Mouse (Mus musculus): ENCODE results near the gene Emp2. TPM values are rescaled to one million over a fixed set of nuclear protein-coding genes. Genes with fewer than 3 reads are reported as not detected.

Gene Emp2
- total and polyA plus RNA-seq, 3 experiments: 0.09 TPM; not detected in 2

DNA sequence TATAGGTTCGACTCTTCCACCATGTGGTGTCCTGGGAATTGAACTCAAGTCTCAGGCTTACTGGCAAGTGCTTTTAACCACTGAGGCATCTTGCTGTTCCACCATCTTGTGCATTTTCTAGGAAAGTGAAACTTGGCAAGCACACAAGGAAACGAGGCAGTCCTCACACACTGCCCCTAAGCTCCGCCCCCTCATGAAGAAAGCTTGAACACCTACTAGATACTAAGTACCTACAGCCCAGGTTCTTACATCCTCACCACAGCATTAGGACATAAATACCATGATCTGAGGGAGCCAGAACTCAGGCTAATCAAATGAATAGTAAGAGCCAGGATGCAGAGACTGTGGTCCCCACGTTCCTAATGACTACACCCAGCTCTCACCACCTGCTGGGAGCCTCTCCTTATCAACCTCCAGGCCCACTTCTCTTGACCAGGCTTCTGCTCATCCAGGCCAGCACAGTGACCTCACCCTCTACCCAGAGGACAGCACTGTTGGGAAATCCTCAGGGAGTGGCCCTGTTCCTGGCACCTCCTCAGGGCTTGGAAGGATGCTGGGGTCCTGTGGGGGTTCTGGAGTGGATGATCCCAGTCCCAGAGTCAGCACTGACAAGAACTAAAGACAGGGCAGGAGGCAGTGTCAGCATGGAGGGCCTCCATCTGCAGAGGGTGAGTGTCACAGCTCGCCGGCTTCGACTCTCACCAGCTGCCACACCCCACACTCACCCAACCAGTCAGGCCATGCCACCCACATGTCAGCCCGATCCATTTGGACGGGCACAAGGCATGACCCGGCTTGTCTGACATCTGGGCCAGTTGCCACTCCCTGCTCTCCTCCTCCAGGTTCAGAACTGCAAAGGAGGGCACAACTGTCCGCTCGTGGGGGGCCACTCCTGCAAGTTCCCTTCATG, 17.1 kb upstream of the Emp2 start:
- peak; percentile 20 for DNase-seq (ENCODE audit: extremely low read depth)
- Histone ChIP-seq H3K4me1 (ENCODE audit: control insufficient read depth in 1 of 2, insufficient read depth in 2 of 2) (peaks cover 3 to 10% of the 10 kb centered on the region in 2 experiments), H3K36me3 (replicated peaks in 1 of 2; ENCODE audit: control insufficient read depth in 1 of 2, insufficient read depth in 1 of 2, low read length in 1 of 2) (no peaks in the 10 kb centered on the region), H3K9ac (ENCODE audit: insufficient read depth, low read depth) (no peak overlapping the region), H3K4me2 (ENCODE audit: insufficient read depth, low read depth, poor library complexity, severe bottlenecking) (peak overlapping the region; percentile 16; the same call in 1 of the 2 replicates), H3K27me3 (replicated peaks) (peaks cover 15% of the 10 kb centered on the region), H3K79me2 (replicated peaks; ENCODE audit: control insufficient read depth, extremely low read depth, insufficient read depth, poor library complexity, severe bottlenecking) (no peaks in the 10 kb centered on the region), H3K9me3 (replicated peaks; ENCODE audit: low read length) (no peaks in the 10 kb centered on the region), H3K27ac (ENCODE audit: insufficient read depth, low read depth) (no peak overlapping the region), H3K4me3 (replicated peaks in 1 of 3; ENCODE audit: low read depth in 2 of 3, low read length in 2 of 3, poor library complexity in 1 of 3) (no peak overlapping the region)
- no peak for TF ChIP-seq USF2 (conservative IDR thresholded peaks at IDR 0.05; ENCODE audit: low read depth, low read length)
- TF ChIP-seq POLR2AphosphoS2 (IDR thresholded peaks at IDR 0.05; ENCODE audit: low read depth, low read length): no peak
- no peak for TF ChIP-seq MAZ (IDR thresholded peaks at IDR 0.05; ENCODE audit: low read depth, low read length)
- TF ChIP-seq TBP (conservative IDR thresholded peaks at IDR 0.05; ENCODE audit: low read depth, low read length): no peak
- TF ChIP-seq IRF4 (IDR thresholded peaks at IDR 0.05; ENCODE audit: low read depth, low read length): no peak
- TF ChIP-seq JUND (conservative IDR thresholded peaks at IDR 0.05; ENCODE audit: low read depth, low read length): no peak
- TF ChIP-seq SMC3 (IDR thresholded peaks at IDR 0.05; ENCODE audit: low read depth, low read length): no peak
- no peak for TF ChIP-seq GABPA (IDR thresholded peaks at IDR 0.05; ENCODE audit: insufficient replicate concordance, low read depth, low read length)
- no peak for TF ChIP-seq MEF2A (IDR thresholded peaks at IDR 0.05; ENCODE audit: borderline replicate concordance, low read depth, low read length)
- TF ChIP-seq MAFK (IDR thresholded peaks at IDR 0.05; ENCODE audit: insufficient replicate concordance, low read length): no peak
- no peak for TF ChIP-seq KAT2A (IDR thresholded peaks at IDR 0.05; ENCODE audit: insufficient replicate concordance, low read length)
- no peak for TF ChIP-seq PAX5 (IDR thresholded peaks at IDR 0.05; ENCODE audit: low read length)
- TF ChIP-seq ZMIZ1 (IDR thresholded peaks at IDR 0.05; ENCODE audit: low read depth, low read length): no peak
- no peak for TF ChIP-seq CTCF (conservative IDR thresholded peaks at IDR 0.05 in 1 of 2, IDR thresholded peaks at IDR 0.05 in 1 of 2; ENCODE audit: low read depth in 2 of 2, low read length in 2 of 2)
- in situ Hi-C loops (cut with MboI; ENCODE audit: low pct_ligation_motif_present, low pct_unique_long_range_greater_than_20kb, low sequenced_read_pairs) (no loop called here), dilution Hi-C loops (cut with MboI; ENCODE audit: extremely low pct_ligation_motif_present, extremely low pct_unique_long_range_greater_than_20kb, low sequenced_read_pairs) (no loop called here)

DNA sequence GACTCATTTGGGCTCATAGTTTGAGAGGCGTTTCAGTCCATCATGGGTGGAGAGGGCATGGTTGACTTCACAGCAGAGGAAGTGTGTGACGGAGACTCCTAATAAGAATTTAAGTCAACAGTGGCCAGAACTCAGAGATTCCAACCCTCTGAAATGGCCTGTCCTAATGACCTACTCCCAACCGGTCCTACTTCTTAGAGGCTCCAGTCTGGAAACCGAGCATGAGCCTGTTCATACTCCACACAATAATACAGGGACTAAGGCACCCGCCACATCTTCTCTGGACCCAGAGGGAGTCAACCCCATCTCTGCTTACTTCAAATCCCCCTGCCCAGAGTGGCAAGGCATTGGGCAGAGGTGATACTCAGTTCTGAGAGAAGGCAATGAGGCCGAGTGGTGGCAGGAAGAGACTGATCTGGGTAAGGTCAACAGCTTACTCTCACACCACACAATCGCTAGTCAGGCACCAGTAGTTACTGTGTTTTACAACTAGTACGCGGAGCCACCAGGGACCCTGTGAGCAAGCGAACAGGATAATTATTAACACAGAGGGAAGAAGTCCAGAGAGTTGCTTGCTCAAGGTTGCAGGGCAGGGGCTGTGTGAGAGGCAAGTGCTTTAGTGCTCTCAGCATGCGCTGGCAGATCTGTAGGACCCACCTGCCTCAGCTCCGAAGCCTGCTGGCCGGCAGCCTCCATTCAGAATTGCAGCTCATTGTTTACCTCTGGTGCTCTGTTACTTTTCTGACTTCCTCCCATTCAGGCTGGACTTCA, 14.0 kb upstream of the Emp2 start:
- H3K79me2 ChIP-seq (replicated peaks; ENCODE audit: control insufficient read depth, extremely low read depth, insufficient read depth, poor library complexity, severe bottlenecking): no peaks in the 10 kb centered on the region
- dilution Hi-C loops (cut with MboI; ENCODE audit: extremely low pct_ligation_motif_present, extremely low pct_unique_long_range_greater_than_20kb, low sequenced_read_pairs) (no loop called here), in situ Hi-C loops (cut with MboI; ENCODE audit: low pct_ligation_motif_present, low pct_unique_long_range_greater_than_20kb, low sequenced_read_pairs) (no loop called here)
- TF ChIP-seq JUN (IDR thresholded peaks at IDR 0.05; ENCODE audit: insufficient read depth, low read depth, low read length) (no peak), UBTF (IDR thresholded peaks at IDR 0.05; ENCODE audit: low read depth, low read length) (no peak), MYC (IDR thresholded peaks at IDR 0.05; ENCODE audit: low read depth, low read length) (no peak), SMC3 (IDR thresholded peaks at IDR 0.05; ENCODE audit: low read depth, low read length) (no peak), MAZ (IDR thresholded peaks at IDR 0.05; ENCODE audit: low read depth, low read length) (no peak), NRF1 (IDR thresholded peaks at IDR 0.05; ENCODE audit: low read depth, low read length) (no peak)
- H3K9ac ChIP-seq (ENCODE audit: insufficient read depth, low read depth): no peak overlapping the region
- DNase-seq (ENCODE audit: extremely low read depth): no peak
- peaks cover 3 to 10% of the 10 kb centered on the region in 2 experiments for H3K4me1 ChIP-seq (ENCODE audit: control insufficient read depth in 1 of 2, insufficient read depth in 2 of 2)
- peaks cover 13% of the 10 kb centered on the region for H3K27me3 ChIP-seq (replicated peaks)
- H3K4me3 ChIP-seq (replicated peaks in 1 of 3; ENCODE audit: low read depth in 2 of 3, low read length in 2 of 3, poor library complexity in 1 of 3): no peak overlapping the region
- H3K36me3 ChIP-seq (replicated peaks in 1 of 2; ENCODE audit: control insufficient read depth in 1 of 2, insufficient read depth in 1 of 2, low read length in 1 of 2): no peaks in the 10 kb centered on the region
- no peak overlapping the region for H3K27ac ChIP-seq (ENCODE audit: insufficient read depth, low read depth)
- H3K9me3 ChIP-seq (replicated peaks; ENCODE audit: low read length): no peaks in the 10 kb centered on the region
- no peak overlapping the region for H3K4me2 ChIP-seq (ENCODE audit: insufficient read depth, low read depth, poor library complexity, severe bottlenecking)
